Comparison of ENCODE assay signal across 28 mouse cellular contexts in genomic region chr13:48252559-48252958, GRCm38 (mm10). TPM values are rescaled to one million over a fixed set of nuclear protein-coding genes. Genes with fewer than 3 reads are reported as not detected.
"Had no signal": no experiment of that assay in that cellular context is flagged by ENCODE, and none has a peak within 500 bp of the region (broad histone marks: within the 10 kb centered on the region; RNA-seq: fewer than 3 reads in every experiment).

No protein-coding gene starts in this region.

- H3K9ac ChIP-seq: heart, embryonic 12.5 days; hindbrain, embryonic 12.5 days; hindbrain, embryonic 14.5 days; intestine, embryonic 15.5 days; kidney, embryonic 15.5 days; limb, embryonic 13.5 days; limb, embryonic 15.5 days; liver, embryonic 12.5 days; liver, embryonic 14.5 days had no signal

- H3K36me3 ChIP-seq: heart, embryonic 10.5 days; heart, embryonic 12.5 days; hindbrain, embryonic 12.5 days; intestine, embryonic 15.5 days; kidney, embryonic 15.5 days; limb, embryonic 13.5 days; limb, embryonic 15.5 days; liver, embryonic 12.5 days had no signal

- DNase-seq: gastrocnemius, postnatal 14 days; gastrocnemius, postnatal 36 days; heart, adult 11 months; heart, adult 2 months; heart, postnatal 10 days; heart, postnatal 4 days; kidney, adult 11 months; kidney, adult 2 months; kidney, adult 9 months; kidney, postnatal 14 days; kidney, postnatal 36 days; layer of hippocampus, adult 9-11 months; layer of hippocampus, postnatal 36 days; left cerebral cortex, postnatal 4 days had no signal

- H3K27me3 ChIP-seq: heart, embryonic 12.5 days; hindbrain, embryonic 12.5 days; intestine, embryonic 15.5 days; kidney, embryonic 15.5 days; limb, embryonic 13.5 days; limb, embryonic 15.5 days; liver, embryonic 12.5 days had no signal

- ATAC-seq: hindbrain, embryonic 16.5 days; inflammation-experienced regulatory T-cells, adult 6 months; intestine, embryonic 15.5 days; liver, embryonic 12.5 days had no signal

- H3K4me1 ChIP-seq: heart, embryonic 10.5 days; intestine, embryonic 15.5 days; kidney, embryonic 15.5 days; limb, embryonic 13.5 days; limb, embryonic 15.5 days; liver, embryonic 12.5 days had no signal

- H3K4me3 ChIP-seq: heart, adult 2 months; heart, embryonic 10.5 days; heart, embryonic 12.5 days; hindbrain, embryonic 10.5 days; hindbrain, embryonic 12.5 days; intestine, embryonic 15.5 days; kidney, embryonic 15.5 days; limb, embryonic 13.5 days; limb, embryonic 15.5 days; liver, embryonic 12.5 days had no signal

- H3K27ac ChIP-seq: heart, adult 2 months; heart, embryonic 10.5 days; hindbrain, embryonic 12.5 days; hindbrain, embryonic 14.5 days; intestine, embryonic 15.5 days; kidney, embryonic 15.5 days; kidney, postnatal 0 days; limb, embryonic 13.5 days; limb, embryonic 15.5 days; liver, embryonic 12.5 days; liver, embryonic 14.5 days had no signal

- H3K4me2 ChIP-seq: heart, embryonic 12.5 days; hindbrain, embryonic 12.5 days; hindbrain, embryonic 14.5 days; intestine, embryonic 15.5 days; kidney, embryonic 15.5 days; limb, embryonic 13.5 days; limb, embryonic 15.5 days; liver, embryonic 12.5 days had no signal

- H3K9me3 ChIP-seq: heart, embryonic 10.5 days; intestine, embryonic 15.5 days; limb, embryonic 15.5 days; liver, embryonic 12.5 days had no signal

RNA-seq across cellular contexts. Expression of gene Id4, which starts 8.5 kb away (rescaled TPM):
- polyA plus RNA-seq: inflammation-experienced regulatory T-cells, adult 6 months had no signal
